Mouse (Mus musculus) inflammation-experienced regulatory T-cells (primary cell): ENCODE results near the gene Zeb2. TPM values are rescaled to one million over a fixed set of nuclear protein-coding genes. Genes with fewer than 3 reads are reported as not detected.

Source experiments
- polyA plus RNA-seq, 2 experiments: library from polyadenylated mRNA; unstranded; fragments of 100-300 nt; shearing (Covaris generic); gene quantifications; one replicate each; pipeline ENCODE4 v1.2.1; 2017

Gene Zeb2
- 1 to 10 TPM in 1 of 2 experiments, under 1 TPM in 1; 0.75 to 3.4 TPM for polyA plus RNA-seq

GRCm38 (mm10) chr2:45117087-45117561, at the start of gene Zeb2:
Gene Zeb2, minus strand, starts transcription at chr2:45117395.

Other genes with a start within 250 kb of the Zeb2 start
- gene Gtdc1, start 189.7 kb downstream of the Zeb2 start, polyA plus RNA-seq = 10 to 100 TPM; 16.5 to 18.6 TPM